Mouse (Mus musculus): ENCODE data around the gene Slc9a9.

The Slc9a9 gene

GRCm38 (mm10) chr9:94838479-94839031 is 168.8 kb downstream of the Slc9a9 start:
- no peak for DNase-seq (ENCODE audit: low spot score in 2 of 2)

GRCm38 (mm10) chr9:94839204-94839603 is 169.5 kb downstream of the Slc9a9 start:
- DNase-seq (ENCODE audit: low spot score in 2 of 2), result no peak

GRCm38 (mm10) chr9:94840398-94840797 is 170.7 kb downstream of the Slc9a9 start:
- no peak for DNase-seq (ENCODE audit: low spot score in 2 of 2)

- DNase-seq (ENCODE audit: low spot score in 2 of 2), result no peak
Observed at GRCm38 (mm10) chr9:94840972-94841371, 171.3 kb downstream of the Slc9a9 start.

GRCm38 (mm10) chr9:94844176-94844575 is 174.5 kb downstream of the Slc9a9 start:
- DNase-seq (ENCODE audit: low spot score in 2 of 2), result no peak

GRCm38 (mm10) chr9:94847624-94848023 is 177.9 kb downstream of the Slc9a9 start:
- no peak for DNase-seq (ENCODE audit: low spot score in 2 of 2)

- DNase-seq (ENCODE audit: low spot score in 2 of 2), result no peak
Observed at GRCm38 (mm10) chr9:94851550-94851949, 181.8 kb downstream of the Slc9a9 start.

- no peak for DNase-seq (ENCODE audit: low spot score in 2 of 2)
Observed at GRCm38 (mm10) chr9:94856093-94856492, 186.4 kb downstream of the Slc9a9 start.

GRCm38 (mm10) chr9:94868557-94868956 is 198.8 kb downstream of the Slc9a9 start:
- no peak for DNase-seq (ENCODE audit: low spot score in 2 of 2)

- DNase-seq (ENCODE audit: low spot score in 2 of 2), result no peak
Observed at GRCm38 (mm10) chr9:94869023-94869799, 199.5 kb downstream of the Slc9a9 start.

GRCm38 (mm10) chr9:94882517-94882916 is 212.8 kb downstream of the Slc9a9 start:
- DNase-seq (ENCODE audit: low spot score in 2 of 2), result no peak

- no peak for DNase-seq (ENCODE audit: low spot score in 2 of 2)
Observed at GRCm38 (mm10) chr9:94883435-94883834, 213.7 kb downstream of the Slc9a9 start.

- DNase-seq (ENCODE audit: low spot score in 2 of 2), result no peak
Observed at GRCm38 (mm10) chr9:94885151-94885550, 215.4 kb downstream of the Slc9a9 start.

GRCm38 (mm10) chr9:94889647-94890046 is 219.9 kb downstream of the Slc9a9 start:
- DNase-seq (ENCODE audit: low spot score in 2 of 2), result no peak

GRCm38 (mm10) chr9:94895882-94896281 is 226.2 kb downstream of the Slc9a9 start:
- DNase-seq (ENCODE audit: low spot score in 2 of 2), result no peak

GRCm38 (mm10) chr9:94904180-94904579 is 234.5 kb downstream of the Slc9a9 start:
- DNase-seq (ENCODE audit: low spot score in 2 of 2), result no peak

GRCm38 (mm10) chr9:94907020-94907610 is 237.4 kb downstream of the Slc9a9 start:
- DNase-seq (ENCODE audit: low spot score in 2 of 2), result no peak

- no peak for DNase-seq (ENCODE audit: low spot score in 2 of 2)
Observed at GRCm38 (mm10) chr9:94912071-94912470, 242.4 kb downstream of the Slc9a9 start.

GRCm38 (mm10) chr9:94922062-94922461 is 252.4 kb downstream of the Slc9a9 start:
- no peak for DNase-seq (ENCODE audit: low spot score in 2 of 2)

- no peak for DNase-seq (ENCODE audit: low spot score in 2 of 2)
Observed at GRCm38 (mm10) chr9:94925845-94926244, 256.1 kb downstream of the Slc9a9 start.

GRCm38 (mm10) chr9:94927101-94927500 is 257.4 kb downstream of the Slc9a9 start:
- DNase-seq (ENCODE audit: low spot score in 2 of 2), result no peak

GRCm38 (mm10) chr9:94945569-94946135 is 275.9 kb downstream of the Slc9a9 start:
- no peak for DNase-seq (ENCODE audit: low spot score in 2 of 2)

GRCm38 (mm10) chr9:94947246-94947645 is 277.5 kb downstream of the Slc9a9 start:
- DNase-seq (ENCODE audit: low spot score in 2 of 2), result no peak
